Mouse (Mus musculus) adrenal gland, postnatal 25 days (tissue): ENCODE measurements at regions not wholly inside any gene's neighbourhood (a gene's known extent, or its start where the extent isn't known, plus 50 kb on each side); places are given as distances from the start of the nearest gene placed in this dataset.

ENCODE experiments used
- DNase-seq: peaks from one replicate; pipeline ENCODE4 v3.0.0; 2021; ENCODE audit warnings: mixed read lengths

DNA sequence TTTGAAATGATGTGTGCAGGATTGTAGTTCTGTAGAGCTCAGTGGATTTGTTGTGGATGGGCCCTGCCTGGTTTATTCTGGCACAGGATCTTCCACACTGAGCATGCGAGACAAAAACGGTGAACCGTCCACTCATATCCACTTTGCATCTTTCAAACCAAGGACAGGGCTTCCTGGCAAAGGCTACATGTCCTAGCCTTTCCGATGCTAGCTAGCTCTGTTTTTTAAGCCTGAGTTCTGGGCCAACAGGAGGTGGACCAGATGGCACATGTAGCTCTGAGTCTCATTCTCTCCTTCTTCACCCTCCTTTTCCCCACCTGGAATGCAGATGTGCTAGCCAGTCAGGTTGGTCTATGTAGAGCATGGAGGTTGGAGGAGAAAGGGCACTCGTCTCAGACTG is 345.0 kb upstream of the Smim15 start:
- no peak for DNase-seq

DNA sequence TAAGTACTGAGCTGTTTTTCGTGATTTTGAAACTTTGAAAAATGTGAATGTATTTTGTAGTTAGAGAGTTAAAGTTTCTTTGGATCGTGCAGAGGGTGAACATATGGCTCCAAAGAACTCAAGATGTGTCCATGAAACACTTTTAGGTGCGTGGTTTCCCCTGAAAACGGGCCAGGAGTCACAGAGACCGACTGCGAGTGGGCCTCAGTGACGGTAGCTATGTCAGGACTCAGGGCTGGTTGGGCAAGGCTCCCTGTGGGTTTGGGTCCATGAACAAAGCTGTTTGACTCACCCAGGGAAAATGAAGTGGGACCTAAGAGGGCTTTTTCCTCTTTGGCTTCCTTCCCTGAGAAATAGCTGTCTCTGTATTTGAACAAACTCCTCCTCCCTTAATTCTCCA is 345.9 kb upstream of the Smim15 start:
- no peak for DNase-seq

- no peak for DNase-seq
These were observed 352.0 kb upstream of the Smim15 start for GRCm38 (mm10) chr13:107692123-107692830.

DNA sequence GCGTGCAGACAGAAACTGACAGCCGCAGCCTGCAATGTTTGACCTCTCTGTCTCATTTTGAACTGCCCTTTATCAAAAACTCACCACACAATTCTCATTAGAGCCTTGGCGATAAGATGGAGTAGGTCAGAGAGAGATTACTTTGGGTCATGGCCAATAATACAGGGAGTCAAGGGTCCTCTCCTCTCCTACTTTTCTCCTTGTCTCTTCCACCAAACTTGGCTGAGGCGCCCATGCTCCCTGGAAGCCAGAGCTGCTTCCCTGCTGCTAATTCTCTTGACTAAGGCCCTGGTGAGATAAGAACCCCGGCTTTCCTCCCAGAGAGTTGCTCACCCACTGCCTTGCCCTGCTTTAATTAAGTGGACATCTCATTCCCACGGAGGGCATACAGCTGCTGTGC is 355.3 kb upstream of the Smim15 start:
- DNase-seq: no peak

GRCm38 (mm10) chr13:107685231-107685630 is 359.0 kb upstream of the Smim15 start:
- peak; percentile 50 for DNase-seq

DNA sequence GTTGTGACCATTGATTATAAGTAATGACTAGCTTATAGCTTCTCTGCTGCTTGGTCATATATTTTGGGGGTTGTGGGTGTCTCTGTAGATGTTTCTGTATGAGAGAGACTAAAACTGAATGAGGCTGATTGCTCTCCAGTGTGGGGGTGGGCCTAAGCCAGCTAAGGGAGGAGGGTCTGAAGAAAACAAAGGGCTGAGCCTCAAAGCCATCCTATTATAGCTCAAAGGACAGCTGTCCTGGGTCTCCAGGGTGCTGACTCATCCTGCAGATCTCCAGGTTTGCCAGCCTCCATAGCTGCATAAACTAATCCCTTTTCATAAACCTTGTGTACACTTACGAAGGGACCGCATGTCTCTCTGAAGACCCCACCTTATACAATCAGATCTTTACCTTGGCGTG is 360.3 kb upstream of the Smim15 start:
- no peak for DNase-seq

GRCm38 (mm10) chr13:107681719-107682118 is 362.5 kb upstream of the Smim15 start:
- no peak for DNase-seq

GRCm38 (mm10) chr13:107678860-107679259 is 365.4 kb upstream of the Smim15 start:
- DNase-seq: no peak

- DNase-seq: no peak
These were observed 367.2 kb upstream of the Smim15 start for GRCm38 (mm10) chr13:107677091-107677470.

DNA sequence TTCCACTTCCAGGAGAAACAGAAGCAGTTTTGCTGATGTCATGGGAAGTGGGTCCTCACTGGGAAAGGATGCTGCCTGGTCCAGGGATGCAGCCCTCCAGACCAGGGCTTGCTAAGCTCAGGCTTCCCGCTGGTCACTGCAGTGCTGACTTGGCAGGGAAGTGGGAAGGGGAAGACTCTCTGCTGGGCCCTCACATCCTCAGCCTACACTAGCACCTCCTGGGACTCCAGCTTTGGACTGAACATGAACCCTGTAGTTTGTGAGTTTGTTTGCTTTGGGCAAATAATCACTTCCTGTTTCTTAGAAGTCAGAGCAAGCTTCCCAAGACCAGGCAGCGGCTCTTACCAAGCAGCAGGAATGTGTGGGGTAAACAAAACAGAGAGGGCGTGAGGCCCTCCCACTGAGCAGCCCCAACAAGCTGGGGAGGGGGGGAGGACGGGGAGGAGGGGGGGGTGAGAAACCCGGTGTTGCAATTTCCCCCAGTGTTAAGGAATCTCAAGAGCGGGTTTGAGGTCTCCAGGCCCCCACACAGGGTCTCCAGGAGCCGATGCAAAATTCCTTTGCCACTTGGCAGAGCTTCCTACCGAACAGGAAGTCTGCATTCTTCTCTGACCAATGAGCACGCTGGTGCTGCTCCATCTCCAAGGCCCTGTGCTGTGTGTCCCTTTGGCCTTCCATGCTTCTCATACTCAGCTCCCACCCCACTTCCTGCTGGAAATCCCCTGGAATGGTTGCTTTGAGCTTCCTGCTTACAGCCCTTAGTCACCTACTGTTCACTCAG is 367.7 kb upstream of the Smim15 start:
- DNase-seq: no peak

- no peak for DNase-seq
These were observed 372.1 kb upstream of the Smim15 start for GRCm38 (mm10) chr13:107672166-107672565.

DNA sequence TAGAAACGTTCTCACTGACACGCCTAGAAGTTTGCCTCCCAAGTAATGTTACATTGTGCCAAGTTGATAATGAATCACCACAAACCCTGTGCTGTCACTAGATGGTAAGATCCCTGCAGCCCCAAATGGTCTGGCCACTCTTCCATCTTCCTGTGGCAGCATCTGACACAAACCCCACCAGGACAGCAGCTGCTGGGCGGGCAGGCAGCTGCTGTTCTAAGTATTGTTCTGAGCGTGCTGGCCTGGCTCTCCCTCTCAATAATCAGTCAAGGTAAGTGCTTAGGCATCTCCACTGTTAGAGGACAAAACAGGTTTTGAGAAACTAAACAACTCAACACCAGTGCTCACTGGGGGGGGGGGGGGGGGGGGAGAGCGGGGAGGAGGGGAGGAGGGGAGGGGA is 375.7 kb upstream of the Smim15 start:
- no peak for DNase-seq

- DNase-seq: no peak
These were observed 378.5 kb upstream of the Smim15 start for GRCm38 (mm10) chr13:107665775-107666174.

DNA sequence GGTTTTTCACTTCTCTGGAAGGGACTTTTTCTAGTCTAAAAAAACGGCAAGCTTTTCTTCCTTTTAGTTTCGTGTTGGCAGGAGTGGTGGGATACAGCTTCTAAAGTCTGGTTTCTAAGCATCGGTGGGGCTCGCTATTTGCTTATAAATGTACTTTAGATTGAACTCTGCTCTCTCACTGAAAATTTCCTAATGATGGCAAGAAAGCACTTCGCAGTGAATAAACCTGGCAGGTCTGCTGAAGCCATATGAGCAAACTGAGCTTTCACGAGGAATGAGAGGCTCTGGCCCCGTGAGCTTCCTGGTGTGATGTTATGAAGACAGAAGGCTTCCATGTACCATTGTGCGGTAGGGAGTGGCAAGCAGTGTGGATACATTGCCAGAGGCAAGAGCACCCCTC is 380.0 kb upstream of the Smim15 start:
- DNase-seq: no peak

DNA sequence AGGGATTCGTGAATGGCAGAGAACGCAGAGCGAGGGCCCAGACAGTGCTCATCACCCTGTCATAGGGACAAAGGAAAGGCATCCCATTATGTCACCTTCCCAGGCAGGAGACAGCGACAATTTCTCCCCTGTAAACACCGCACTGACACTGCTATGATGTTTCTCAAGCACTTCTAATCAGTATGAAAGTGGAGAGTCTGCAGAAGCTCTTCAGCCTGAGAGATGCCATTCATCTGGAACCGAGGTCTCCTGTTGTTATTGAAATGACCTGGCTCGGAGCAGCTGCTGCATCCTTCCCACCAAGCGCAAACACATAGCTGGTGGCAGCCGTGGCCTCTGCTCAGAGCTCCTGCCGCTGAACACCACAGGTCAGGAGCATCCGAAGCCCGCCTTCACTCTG is 380.5 kb upstream of the Smim15 start:
- DNase-seq: no peak

DNA sequence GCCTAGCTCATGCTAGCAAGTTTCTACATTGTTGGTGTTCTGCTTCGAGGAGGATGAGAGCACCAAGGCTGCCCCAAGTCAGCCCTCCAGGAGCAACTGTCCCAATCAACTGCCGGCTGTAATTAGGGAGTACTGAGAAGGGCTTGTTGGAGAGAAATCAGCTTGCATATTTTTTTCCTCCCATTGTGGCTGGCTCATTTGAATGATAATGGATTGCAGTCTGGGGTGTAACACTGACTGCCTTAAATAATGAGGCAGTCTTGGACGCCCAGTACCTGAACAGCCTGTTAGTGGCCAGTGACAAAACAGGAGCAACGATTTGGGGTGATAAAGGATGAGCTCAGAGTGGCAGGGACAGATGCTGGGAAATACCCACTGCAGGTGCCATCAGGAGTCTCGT is 382.8 kb upstream of the Smim15 start:
- no peak for DNase-seq

- peak; percentile 24 for DNase-seq
These were observed 398.2 kb upstream of the Smim15 start for GRCm38 (mm10) chr13:107645865-107646645.

- DNase-seq: peak; percentile 28
These were observed 399.0 kb upstream of the Smim15 start for GRCm38 (mm10) chr13:107645121-107645864.

DNA sequence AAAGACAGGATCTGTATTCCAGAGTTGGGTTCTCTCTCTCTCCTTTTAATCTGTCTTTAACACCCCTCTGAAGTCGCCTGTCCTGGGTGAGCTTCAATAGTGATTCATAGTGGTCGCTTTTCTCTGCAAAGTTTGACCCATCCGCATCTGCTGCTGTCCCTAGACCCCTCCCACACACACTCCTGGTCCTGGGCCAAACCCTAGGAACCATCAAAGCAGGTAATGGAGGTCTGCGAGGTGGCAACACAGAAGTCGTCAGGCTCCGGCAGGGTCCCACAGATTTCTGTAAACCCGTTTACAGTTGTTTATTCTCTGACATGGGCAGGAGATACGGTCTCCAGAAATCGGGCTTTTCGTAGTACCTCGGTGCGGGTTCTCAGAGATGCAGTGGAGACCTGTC is 399.5 kb upstream of the Smim15 start:
- no peak for DNase-seq

DNA sequence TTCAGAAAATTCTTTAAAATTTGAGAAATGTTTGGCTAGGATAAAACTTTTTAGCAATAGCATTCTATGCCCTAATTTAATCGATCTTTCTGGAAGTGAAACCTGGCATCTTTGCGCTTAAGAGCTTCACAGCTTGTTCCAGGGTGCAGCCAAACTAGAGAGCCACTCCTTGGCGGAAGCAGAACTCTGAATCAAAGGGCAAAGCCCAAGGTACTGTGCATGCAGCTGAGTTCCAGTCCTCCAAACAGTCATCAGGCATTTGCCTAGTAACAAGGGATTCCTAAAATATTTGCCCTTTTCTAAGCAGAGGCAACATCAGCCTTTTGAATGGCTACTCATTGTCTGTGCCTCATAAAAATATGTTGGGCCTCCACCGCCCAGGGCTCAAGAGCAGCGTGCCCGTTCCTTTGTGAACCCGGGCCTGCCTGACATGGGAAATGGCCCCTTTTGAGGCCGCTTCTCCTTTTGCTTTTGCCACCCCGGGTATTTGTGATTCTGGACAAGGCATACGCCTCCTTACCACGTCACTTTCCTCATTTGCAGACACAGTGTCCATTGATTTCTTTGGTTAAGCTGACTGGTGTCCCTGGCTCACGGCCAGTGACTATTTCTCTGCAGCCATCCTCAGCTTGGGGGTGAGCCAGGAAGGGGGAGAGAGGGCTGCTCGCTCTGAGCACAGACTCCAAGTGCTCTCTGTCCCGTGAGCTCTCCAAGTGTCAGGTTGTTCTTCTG is 402.2 kb upstream of the Smim15 start:
- peak; percentile 28 for DNase-seq

- no peak for DNase-seq
These were observed 404.6 kb upstream of the Smim15 start for GRCm38 (mm10) chr13:107639620-107640019.

- DNase-seq: no peak
These were observed 407.0 kb upstream of the Smim15 start for GRCm38 (mm10) chr13:107637269-107637668.
